Mouse (Mus musculus) urinary bladder, postnatal 14 days (tissue): Measurements from ENCODE around the gene Tango2.

Experiments used
- DNase-seq: peaks from one replicate; pipeline ENCODE4 v3.0.0; 2021; ENCODE audit warnings: low spot score

Tango2 gene

GRCm38 (mm10) chr16:18347931-18348600 lies at the start of gene Tango2, which contains the start of gene Arvcf:
Gene Tango2, minus strand, starts transcription at chr16:18348103.
Gene Arvcf, plus strand, starts transcription at chr16:18348182.
- peak; percentile 94 for DNase-seq

GRCm38 (mm10) chr16:18396791-18397621 lies 49.1 kb upstream of the Tango2 start:
- no peak for DNase-seq

- peak; percentile 77 for DNase-seq
These were observed 48.3 kb upstream of the Tango2 start for GRCm38 (mm10) chr16:18396201-18396600.

- no peak for DNase-seq
These were observed 47.7 kb upstream of the Tango2 start for GRCm38 (mm10) chr16:18395620-18396036.

- no peak for DNase-seq
These were observed 47.1 kb upstream of the Tango2 start for GRCm38 (mm10) chr16:18394777-18395619.

GRCm38 (mm10) chr16:18394056-18394455 lies 46.2 kb upstream of the Tango2 start:
- DNase-seq, result no peak

- no peak for DNase-seq
These were observed 45.7 kb upstream of the Tango2 start for GRCm38 (mm10) chr16:18393595-18393994.

GRCm38 (mm10) chr16:18392469-18393426 lies 44.8 kb upstream of the Tango2 start:
- DNase-seq, result peak; percentile 89

- DNase-seq, result no peak
These were observed 43.8 kb upstream of the Tango2 start for GRCm38 (mm10) chr16:18391728-18392127.

- DNase-seq, result no peak
These were observed 43.2 kb upstream of the Tango2 start for GRCm38 (mm10) chr16:18391127-18391526.

- no peak for DNase-seq
These were observed 42.5 kb upstream of the Tango2 start for GRCm38 (mm10) chr16:18390399-18390798.

- DNase-seq, result no peak
These were observed 40.9 kb upstream of the Tango2 start for GRCm38 (mm10) chr16:18388583-18389435.

- DNase-seq, result no peak
These were observed 40.0 kb upstream of the Tango2 start for GRCm38 (mm10) chr16:18387704-18388582.

GRCm38 (mm10) chr16:18386972-18387371 lies 39.1 kb upstream of the Tango2 start:
- no peak for DNase-seq

GRCm38 (mm10) chr16:18386451-18386850 lies 38.5 kb upstream of the Tango2 start:
- no peak for DNase-seq

GRCm38 (mm10) chr16:18385411-18385810 lies 37.5 kb upstream of the Tango2 start:
- DNase-seq, result no peak

- DNase-seq, result no peak
These were observed 36.8 kb upstream of the Tango2 start for GRCm38 (mm10) chr16:18384659-18385058.

GRCm38 (mm10) chr16:18384211-18384610 lies 36.3 kb upstream of the Tango2 start:
- no peak for DNase-seq

GRCm38 (mm10) chr16:18383756-18384155 lies 35.9 kb upstream of the Tango2 start:
- DNase-seq, result no peak
